Mouse (Mus musculus) liver, embryonic 12.5 days (tissue): ENCODE data around the gene Dppa4. TPM values are rescaled to one million over a fixed set of nuclear protein-coding genes. Genes with fewer than 3 reads are reported as not detected.

Experiments used
- ATAC-seq: fragments of 200-750 bp; cut with Nextera tagmentation; 2 replicates; pipeline ENCODE4 v1.8.0; 2017; ENCODE audit warnings: moderate number of reproducible peaks, mild to moderate bottlenecking, moderate library complexity
- H3K27ac ChIP-seq: fragments of 300-500 bp; sonication (generic); 2 replicates; pipeline ENCODE4 v1.5.1; 2016; ENCODE audit warnings: mild to moderate bottlenecking
- H3K27me3 ChIP-seq: fragments of 300-500 bp; sonication (generic); replicated peaks from 2 replicates; pipeline ENCODE4 v1.6.1; 2016; ENCODE audit warnings: mild to moderate bottlenecking, moderate library complexity
- H3K36me3 ChIP-seq: fragments of 300-500 bp; sonication (generic); 2 replicates; pipeline ENCODE4 v1.6.1; 2016; ENCODE audit warnings: mild to moderate bottlenecking, moderate library complexity
- H3K4me1 ChIP-seq: fragments of 300-500 bp; sonication (generic); 2 replicates; pipeline ENCODE4 v1.6.1; 2016
- H3K4me2 ChIP-seq: fragments of 300-500 bp; sonication (generic); 2 replicates; pipeline ENCODE4 v1.6.1; 2016; ENCODE audit warnings: mild to moderate bottlenecking, moderate library complexity
- H3K4me3 ChIP-seq: fragments of 300-500 bp; sonication (generic); 2 replicates; pipeline ENCODE4 v1.5.1; 2016; ENCODE audit warnings: mild to moderate bottlenecking, moderate library complexity
- H3K9ac ChIP-seq: fragments of 300-500 bp; sonication (generic); 2 replicates; pipeline ENCODE4 v1.6.1; 2016; ENCODE audit warnings: mild to moderate bottlenecking, moderate library complexity
- H3K9me3 ChIP-seq: fragments of 300-500 bp; sonication (generic); replicated peaks from 2 replicates; pipeline ENCODE4 v1.6.1; 2016; ENCODE audit warnings: mild to moderate bottlenecking, moderate library complexity
- WGBS: fragments of 180-500 bp; shearing (Covaris S2); methylation state at CpG from one replicate; pipeline ENCODE4 v1.1.7; 2016; ENCODE audit not compliant: insufficient replicate concordance; 5-methylcytosine and 5-hydroxymethylcytosine counted together
- polyA plus RNA-seq: library from polyadenylated mRNA; unstranded; fragments of >200 nt; fragmentation: Nextera tagmentation; extraction: Ambion mirVana; gene quantifications from 2 replicates; pipeline ENCODE4 v1.2.1, GENCODE M21; 2016

Dppa4 gene
- polyA plus RNA-seq, 1 experiment from 2014 or later, result 0.19 TPM

- Histone ChIP-seq H3K4me2 (no peak overlapping the region), H3K27me3 (no peaks in the 10 kb centered on the region), H3K36me3 (no peaks in the 10 kb centered on the region), H3K4me1 (no peaks in the 10 kb centered on the region), H3K4me3 (no peak overlapping the region), H3K9me3 (no peaks in the 10 kb centered on the region), H3K27ac (no peak overlapping the region), H3K9ac (no peak overlapping the region)
- no peak for ATAC-seq
- 76% methylated on average over 3 of the region's 3 CpGs for WGBS
Measured at GRCm38 (mm10) chr16:48331822-48332221, 48.3 kb downstream of the Dppa4 start.

- no peak for ATAC-seq
- Histone ChIP-seq H3K9me3 (no peaks in the 10 kb centered on the region), H3K4me3 (no peak overlapping the region), H3K36me3 (no peaks in the 10 kb centered on the region), H3K27me3 (no peaks in the 10 kb centered on the region), H3K4me2 (no peak overlapping the region), H3K27ac (no peak overlapping the region), H3K4me1 (no peaks in the 10 kb centered on the region), H3K9ac (no peak overlapping the region)
- WGBS, result 66% methylated on average over 4 of the region's 4 CpGs
Measured at GRCm38 (mm10) chr16:48335326-48335725, 51.8 kb downstream of the Dppa4 start.

Other genes with a start within 250 kb of the Dppa4 start
- gene Dppa2, start 20.2 kb downstream of the Dppa4 start, polyA plus RNA-seq, result not detected in 2 replicates
- not detected in 2 replicates for gene Gm5485, start 128.7 kb downstream of the Dppa4 start, polyA plus RNA-seq
- gene Morc1, start 147.5 kb downstream of the Dppa4 start, polyA plus RNA-seq, result 0.10 TPM in 1 of 2 replicates, not detected in the other